Mouse (Mus musculus): ENCODE results near the gene Chpt1.
A peak's percentile ranks its signal among the peaks of the same experiment; 100 is the strongest.
"Not testable (repeated sequence)": the region's sequence is repeated elsewhere in the genome, so short reads cannot be mapped to it uniquely, and the experiment has no call there.

The Chpt1 gene

GRCm38 (mm10) chr10:88503421-88504314 lies at the start of gene Chpt1:
Gene Chpt1 (minus strand): TSS chr10:88504073.
- peak; percentile 58 for DNase-seq (ENCODE audit: low spot score)

DNA sequence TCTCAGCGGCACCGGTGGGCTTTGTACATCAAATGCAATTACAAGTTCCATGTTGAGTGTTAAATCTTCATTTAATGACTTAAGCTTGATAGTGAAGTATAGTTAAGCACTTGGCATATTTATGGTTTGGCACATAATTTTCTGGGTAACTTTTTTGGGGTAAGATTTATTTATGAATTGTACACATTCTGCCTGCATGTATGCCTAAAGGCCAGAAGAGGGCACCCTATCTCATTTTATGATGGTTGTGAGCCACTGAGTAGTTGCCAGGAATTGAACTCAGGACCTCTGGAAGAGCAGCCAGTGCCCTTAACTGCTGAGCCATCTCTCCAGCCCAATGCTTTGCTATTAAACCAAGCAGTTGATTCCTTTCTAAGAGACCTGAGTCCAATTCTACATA lies 48.9 kb upstream of the Chpt1 start:
- no peak for DNase-seq (ENCODE audit: low spot score)

DNA sequence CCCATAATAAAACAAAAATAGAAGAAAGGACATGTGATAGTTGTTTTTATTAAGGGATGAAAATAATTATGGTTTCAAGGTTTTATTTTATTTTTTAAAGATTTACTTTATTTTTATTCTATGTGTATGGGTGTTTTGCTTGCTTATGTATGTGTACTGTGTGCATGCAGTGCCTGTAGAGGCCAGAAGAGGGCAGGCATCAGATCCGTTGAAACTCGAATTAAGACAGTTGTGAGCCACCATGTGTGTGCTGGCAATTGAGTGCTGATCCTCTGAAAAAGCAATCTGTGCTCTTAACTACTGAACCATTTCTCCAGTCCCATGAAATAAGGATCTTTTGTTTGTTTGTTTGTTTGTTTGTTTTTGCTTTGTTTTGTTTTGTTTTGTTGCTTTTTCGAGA lies 46.4 kb upstream of the Chpt1 start:
- DNase-seq (ENCODE audit: low spot score), result no peak

DNA sequence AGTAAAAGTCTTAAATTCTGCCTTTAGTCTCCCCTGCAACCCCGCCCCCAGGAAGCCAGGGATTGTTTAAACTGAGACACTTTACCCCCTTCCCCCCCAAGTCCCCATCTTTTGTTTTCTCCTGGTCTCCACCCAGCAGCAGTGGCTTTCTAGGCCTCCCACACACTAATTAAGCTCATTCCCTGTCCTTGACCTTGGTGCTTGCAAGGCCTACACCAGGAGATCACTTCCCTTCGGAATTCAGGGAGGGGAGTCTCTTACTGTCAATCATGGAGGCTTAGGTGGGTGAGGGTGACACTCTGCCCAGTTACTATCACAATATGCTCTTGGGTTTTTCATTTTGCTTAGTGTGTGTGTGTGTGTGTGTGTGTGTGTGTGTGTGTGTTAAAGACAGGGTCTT lies 43.8 kb upstream of the Chpt1 start:
- no peak for DNase-seq (ENCODE audit: low spot score)

DNA sequence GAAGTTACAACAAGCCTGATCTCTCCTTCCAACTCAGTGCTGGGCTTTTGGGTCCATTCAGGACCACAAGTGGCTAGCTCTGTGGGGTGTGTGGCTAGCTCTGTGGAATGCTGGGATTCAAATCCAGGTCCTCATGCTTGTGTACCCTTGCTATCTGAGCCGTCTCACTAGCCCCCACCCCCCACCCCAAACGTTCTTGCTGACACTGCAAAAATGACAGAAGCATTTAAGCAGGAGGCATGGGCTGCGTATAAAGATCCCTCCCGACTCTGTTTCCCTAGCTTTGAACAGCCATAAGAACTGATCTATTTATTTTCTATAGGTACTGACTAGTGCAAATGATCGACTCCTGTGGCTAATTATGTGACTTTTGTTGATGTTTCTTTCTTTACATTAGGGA lies 26.8 kb upstream of the Chpt1 start:
- DNase-seq (ENCODE audit: low spot score), result no peak

DNA sequence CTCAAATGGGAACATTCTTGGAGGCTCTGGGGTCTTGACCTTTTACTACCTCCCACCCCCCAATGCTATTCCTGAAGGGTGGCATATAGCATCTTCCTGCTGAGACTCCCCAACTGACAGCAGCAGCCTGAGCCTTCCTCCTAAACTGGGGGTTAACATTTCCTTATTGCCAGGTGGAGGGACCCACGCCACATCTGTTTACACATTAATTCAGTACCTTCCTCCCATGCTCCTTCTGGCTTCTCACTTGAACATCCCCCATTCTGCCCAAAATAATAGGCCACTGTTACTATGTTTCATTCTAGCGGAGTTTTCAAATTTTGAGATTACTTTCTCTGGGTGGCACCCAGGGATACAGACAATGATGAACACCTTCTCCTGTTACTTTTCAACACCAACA lies 20.1 kb upstream of the Chpt1 start:
- DNase-seq (ENCODE audit: low spot score), result no peak

- DNase-seq (ENCODE audit: low spot score), result no peak
These were observed 19.3 kb upstream of the Chpt1 start for GRCm38 (mm10) chr10:88523212-88523611.

DNA sequence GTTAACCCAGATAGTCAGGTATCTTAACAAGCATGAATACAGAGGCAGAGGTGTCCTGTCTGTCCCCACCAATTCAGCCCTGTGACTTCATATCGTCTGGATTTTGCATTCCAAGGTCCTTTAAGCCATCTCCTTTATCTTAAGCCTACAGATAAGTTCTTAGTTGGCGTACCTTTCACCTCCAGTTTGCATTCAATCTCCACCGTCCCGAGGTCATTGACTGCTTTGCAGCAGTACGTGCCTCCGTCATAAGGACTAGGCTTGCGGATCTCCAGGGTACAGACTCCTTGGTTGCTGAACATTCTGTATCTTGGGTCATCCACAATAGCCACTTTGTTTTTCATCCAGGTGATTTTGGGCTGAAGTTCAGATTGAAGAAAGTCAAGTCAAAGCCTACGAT lies 18.9 kb upstream of the Chpt1 start:
- DNase-seq (ENCODE audit: low spot score), result no peak

- DNase-seq (ENCODE audit: low spot score), result not testable (repeated sequence)
These were observed 11.2 kb upstream of the Chpt1 start for GRCm38 (mm10) chr10:88515049-88515448.

DNA sequence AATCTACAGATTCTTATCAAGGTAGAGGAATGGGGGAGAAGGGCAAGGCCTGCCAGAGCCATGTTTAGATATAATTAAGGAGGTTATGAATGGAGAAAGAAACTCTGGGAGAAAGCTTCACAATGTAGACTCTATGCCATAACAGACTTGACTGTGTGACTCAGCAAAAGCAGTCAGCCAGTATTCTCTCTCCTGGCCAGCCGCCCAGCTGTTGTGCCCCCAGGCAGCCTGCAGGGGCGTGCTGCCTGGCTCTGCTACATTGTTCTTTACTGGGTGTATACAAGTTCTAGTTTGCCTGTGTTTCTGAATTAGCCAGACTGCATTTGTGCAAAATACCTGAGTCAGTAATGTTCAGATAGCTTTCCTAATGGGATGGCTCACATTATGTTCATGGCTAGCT lies 10.6 kb upstream of the Chpt1 start:
- DNase-seq (ENCODE audit: low spot score), result no peak

- no peak for DNase-seq (ENCODE audit: low spot score)
These were observed 9.8 kb upstream of the Chpt1 start for GRCm38 (mm10) chr10:88513574-88514135.

DNA sequence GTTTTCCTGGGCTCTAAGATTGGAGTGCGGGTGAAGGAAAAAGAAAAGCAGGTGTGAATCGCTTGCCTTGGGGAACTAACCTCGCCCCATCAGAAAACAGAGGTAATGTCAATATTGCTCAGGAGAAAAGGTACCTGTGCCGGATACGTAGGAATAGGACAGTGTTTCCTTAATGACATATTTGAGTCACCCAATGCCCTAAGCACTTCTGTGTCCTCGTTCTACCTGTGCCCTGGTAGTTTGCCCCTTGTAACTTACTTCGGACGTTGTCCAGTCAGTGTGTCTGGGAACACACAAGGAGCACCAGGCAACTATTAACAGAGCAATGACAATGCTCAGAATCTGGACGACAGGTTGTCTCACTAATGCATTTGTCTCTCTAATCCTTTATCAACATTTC lies 7.5 kb upstream of the Chpt1 start:
- DNase-seq (ENCODE audit: low spot score), result no peak

DNA sequence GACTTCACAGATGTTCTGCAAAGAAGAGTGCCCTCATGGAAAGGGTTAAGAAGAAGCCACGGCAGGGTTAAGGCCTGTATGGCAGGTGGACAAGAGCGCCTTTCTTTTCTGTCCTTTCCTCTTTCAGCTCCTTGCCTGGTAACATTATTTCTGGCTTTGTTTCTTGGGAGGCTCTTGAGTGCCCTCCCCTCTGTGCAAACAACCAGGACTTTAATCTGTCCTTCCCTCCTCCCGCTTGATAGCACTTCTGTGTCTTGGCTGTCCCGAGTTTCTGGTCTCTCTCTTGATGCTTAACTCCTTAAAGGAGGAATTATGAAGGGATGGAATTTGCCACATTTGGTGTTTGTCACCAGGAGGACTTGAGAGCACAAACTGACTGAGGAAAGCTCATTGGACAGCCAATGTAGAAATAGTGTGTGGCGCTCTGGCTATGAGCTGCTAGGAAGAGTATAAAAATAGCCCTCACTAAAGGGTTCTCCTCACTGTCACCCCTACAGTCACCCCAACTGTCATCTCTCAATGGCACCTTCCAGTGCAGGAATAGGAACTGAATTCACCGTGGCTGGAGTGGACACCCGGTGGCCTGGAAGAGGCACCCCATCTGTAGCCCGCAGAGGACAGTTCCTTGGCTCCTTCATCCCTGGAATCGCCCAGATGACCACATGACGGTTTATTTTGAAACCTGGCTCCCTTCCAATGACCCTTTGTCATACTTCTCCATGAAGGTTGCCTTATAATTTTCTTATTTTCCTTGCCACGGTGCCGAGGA lies 6.8 kb upstream of the Chpt1 start:
- no peak for DNase-seq (ENCODE audit: low spot score)

DNA sequence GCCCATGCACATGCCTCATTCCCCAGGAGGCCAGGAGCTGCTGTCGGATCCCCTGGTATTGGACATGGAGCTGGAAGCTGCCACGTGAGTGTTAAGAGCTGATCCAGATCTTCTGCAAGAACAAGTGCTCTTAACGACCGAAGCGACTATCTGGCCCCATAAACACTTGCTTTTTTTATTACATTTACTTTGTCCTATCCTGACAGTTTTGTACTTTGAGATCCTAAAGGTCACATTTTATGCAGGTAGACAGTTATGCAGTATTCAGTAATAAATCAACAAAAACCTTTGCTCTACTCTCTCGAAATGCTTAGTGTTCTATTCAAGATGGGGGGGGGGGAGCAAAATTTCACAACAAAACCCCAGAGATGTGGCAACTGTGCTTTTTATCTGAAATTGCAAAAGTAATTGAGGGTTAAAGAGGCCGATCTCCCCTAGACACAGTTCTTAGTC lies 3.8 kb upstream of the Chpt1 start:
- DNase-seq (ENCODE audit: low spot score), result no peak

DNA sequence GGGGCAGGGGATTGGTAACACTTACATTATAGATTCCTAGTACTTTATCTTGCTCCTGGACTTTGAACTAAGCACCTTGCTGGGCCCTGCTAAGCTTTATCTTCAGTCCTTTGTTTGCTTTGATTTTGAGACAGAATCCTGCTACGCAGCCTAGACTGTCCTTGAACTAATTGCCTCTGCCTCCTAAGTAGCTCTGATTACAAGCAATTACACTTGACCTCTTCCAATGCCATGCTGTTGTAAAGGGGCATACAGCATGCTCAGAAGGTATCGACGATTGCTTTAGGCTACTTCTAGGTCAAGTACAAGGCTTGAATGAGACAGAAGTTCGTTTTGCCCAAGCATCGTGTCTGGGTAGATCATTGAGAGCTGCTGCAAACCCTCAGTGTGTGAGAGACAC lies 1.4 kb upstream of the Chpt1 start:
- no peak for DNase-seq (ENCODE audit: low spot score)

GRCm38 (mm10) chr10:88504481-88504880 lies 608 bp upstream of the Chpt1 start:
- no peak for DNase-seq (ENCODE audit: low spot score)

GRCm38 (mm10) chr10:88502919-88503318 lies 954 bp downstream of the Chpt1 start:
- no peak for DNase-seq (ENCODE audit: low spot score)

DNA sequence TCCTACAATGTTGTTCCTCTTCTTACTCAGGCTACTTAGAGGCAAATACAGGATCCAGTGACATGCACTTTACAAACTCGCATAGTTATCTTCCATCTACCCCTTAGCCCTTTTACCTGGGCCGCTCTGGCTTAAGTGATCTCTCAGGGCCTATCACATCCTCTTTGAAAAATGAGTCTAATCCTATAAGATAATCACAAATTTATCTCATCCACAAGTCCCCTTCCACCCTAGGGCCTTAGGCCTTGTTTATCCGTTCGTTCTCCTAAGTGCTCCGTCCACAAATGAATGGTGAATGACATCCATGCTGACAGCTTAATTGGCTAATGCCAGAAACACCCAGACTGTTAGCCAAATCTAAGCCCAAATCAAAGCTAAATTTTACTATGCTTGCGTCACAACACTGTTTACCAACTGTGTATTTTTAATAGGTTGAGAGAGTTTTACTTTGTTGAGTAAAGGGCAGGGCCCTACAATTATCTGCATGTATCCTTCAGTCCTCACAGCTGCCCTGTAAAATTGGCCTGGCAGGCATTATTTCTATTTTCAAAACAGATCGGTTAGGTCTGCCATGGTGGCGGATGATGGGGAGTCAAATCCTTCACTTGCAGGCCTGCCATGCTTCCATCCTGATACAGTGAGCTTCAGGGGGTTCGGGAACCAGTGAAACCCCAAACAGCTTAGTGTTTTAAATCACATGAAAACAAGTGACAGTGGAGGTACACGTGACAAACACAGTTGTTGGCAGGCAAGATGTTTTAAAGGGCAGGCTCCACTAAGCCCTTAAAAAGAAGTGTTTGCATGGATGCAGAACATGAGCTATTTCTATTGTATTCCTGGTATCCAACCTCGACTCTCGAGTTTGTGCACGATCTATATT lies 1.7 kb downstream of the Chpt1 start:
- DNase-seq (ENCODE audit: low spot score), result no peak

GRCm38 (mm10) chr10:88501370-88501769 lies 2.5 kb downstream of the Chpt1 start:
- DNase-seq (ENCODE audit: low spot score), result no peak

DNA sequence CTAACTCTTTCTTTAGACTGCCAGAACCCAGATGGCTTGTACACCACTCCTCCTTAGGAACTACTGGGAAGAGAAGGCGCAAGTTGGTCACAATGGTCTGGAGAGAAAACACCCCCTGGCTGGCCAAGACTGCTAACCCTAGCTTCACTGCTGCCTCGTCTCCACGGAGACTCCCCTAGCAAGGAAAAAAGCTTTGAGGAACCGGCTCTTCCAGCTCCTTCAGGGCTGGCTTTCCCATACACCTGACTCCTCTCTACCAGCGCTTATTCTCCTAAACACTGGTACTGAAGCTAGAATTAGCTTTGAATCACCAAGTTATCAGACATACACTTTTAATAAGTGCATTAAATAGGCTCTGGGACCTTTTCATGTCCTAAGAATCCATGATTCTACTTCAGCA lies 3.9 kb downstream of the Chpt1 start:
- DNase-seq (ENCODE audit: low spot score), result no peak

DNA sequence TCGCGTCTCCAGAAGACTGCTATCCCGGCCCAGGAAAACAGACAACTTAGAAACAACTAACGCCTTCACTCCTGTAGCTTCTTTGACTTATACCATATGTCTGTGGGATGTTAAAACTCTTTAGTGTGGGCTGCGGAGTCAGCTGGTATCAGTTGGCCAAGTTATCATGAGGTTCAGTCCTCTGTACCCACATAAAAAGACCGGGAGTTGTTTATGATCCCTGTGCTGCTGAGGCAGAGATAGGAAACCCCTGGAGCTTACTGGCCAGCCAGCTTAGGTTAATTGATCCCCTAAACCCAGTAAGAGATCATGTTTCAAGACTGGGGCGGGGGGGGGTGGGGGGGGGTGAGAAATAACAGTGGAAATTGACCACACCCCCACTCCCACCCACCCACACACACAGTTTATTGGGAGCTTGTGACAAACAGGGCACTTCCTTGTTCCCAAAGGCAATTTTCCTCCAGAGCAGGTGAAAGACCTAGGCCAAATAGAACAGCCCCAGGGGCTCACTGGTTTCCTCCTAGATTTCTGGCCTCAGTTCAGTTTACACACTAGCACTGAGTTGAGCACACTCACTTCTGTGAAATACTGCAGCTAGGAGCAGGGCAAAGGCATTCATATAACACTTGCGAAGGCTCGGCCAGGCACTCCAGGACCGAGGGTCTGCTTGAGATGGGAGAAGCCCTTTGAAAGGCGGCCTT lies 6.9 kb downstream of the Chpt1 start:
- no peak for DNase-seq (ENCODE audit: low spot score)
